Comparison of ENCODE assay signal across 1 mouse cellular context in the genomic region with DNA sequence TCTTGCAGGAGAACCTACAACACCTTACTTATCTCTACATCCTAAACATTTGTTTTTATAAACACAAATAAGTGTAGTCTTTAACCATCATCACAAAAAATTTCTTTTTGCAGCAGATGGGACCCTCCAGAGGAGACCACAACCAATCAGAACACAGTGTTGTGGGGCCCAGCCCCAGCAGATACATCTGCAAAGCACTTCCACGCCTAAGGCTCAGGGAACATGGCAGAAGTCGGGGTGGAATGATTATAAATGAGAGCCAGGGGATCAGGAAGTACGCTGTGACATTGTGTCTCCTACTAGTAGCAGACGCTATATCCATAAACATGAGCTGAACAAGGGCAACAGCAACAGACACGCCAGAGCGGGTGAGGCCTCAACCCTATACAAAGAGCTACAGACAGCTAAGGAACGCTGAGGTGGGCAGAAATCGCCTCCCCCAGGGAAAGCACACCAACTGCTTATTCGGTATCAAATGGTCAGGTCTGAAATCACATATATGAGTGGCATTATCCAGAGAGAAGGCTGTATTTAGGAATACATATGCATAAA.
TF ChIP-seq lines count a peak whose summit lies in the region.

No protein-coding gene starts in this region.

TF ChIP-seq in ES-E14, 5 proteins besides CTCF, POLR2A, EP300 and RAD21 (continued from another document):
- TF ChIP-seq ZC3H11A (IDR thresholded peaks at IDR 0.05; ENCODE audit: borderline replicate concordance, low read depth, low read length), result no peak
